Mouse (Mus musculus) hindbrain, embryonic 10.5 days (tissue): Measurements from ENCODE around the gene Olfr646. TPM values are rescaled to one million over a fixed set of nuclear protein-coding genes. Genes with fewer than 3 reads are reported as not detected.

Source experiments
- DNase-seq: peaks from one replicate; pipeline ENCODE4 v3.0.0-alpha.2; 2017; ENCODE audit warnings: low spot score
- H3K27ac ChIP-seq: fragments of 300-500 bp; sonication (generic); 2 replicates; pipeline ENCODE4 v1.5.1; 2016; ENCODE audit warnings: mild to moderate bottlenecking, moderate library complexity
- H3K27me3 ChIP-seq: fragments of 300-500 bp; sonication (generic); 2 replicates; pipeline ENCODE4 v1.6.1; 2016; ENCODE audit warnings: mild to moderate bottlenecking; ENCODE audit not compliant: poor library complexity, insufficient read depth, severe bottlenecking
- H3K36me3 ChIP-seq: fragments of 300-500 bp; sonication (generic); 2 replicates; pipeline ENCODE4 v1.6.1; 2016; ENCODE audit warnings: mild to moderate bottlenecking, moderate library complexity
- H3K4me1 ChIP-seq: fragments of 300-500 bp; sonication (generic); replicated peaks from 2 replicates; pipeline ENCODE4 v1.6.1; 2016; ENCODE audit warnings: mild to moderate bottlenecking
- H3K4me3 ChIP-seq: fragments of 300-500 bp; sonication (generic); 2 replicates; pipeline ENCODE4 v1.5.1; 2016; ENCODE audit warnings: mild to moderate bottlenecking, moderate library complexity
- H3K9me3 ChIP-seq: fragments of 300-500 bp; sonication (generic); 2 replicates; pipeline ENCODE4 v1.6.1; 2016; ENCODE audit warnings: mild to moderate bottlenecking, moderate library complexity
- WGBS: fragments of 180-500 bp; shearing (Covaris S2); methylation state at CpG from one replicate; pipeline ENCODE4 v1.1.7; 2016; 5-methylcytosine and 5-hydroxymethylcytosine counted together
- polyA plus RNA-seq: library from polyadenylated mRNA; unstranded; fragments of >200 nt; fragmentation: Nextera tagmentation; extraction: Ambion mirVana; gene quantifications from 2 replicates; pipeline ENCODE4 v1.2.1, GENCODE M21; 2016

The Olfr646 gene
- not detected in 2 replicates for polyA plus RNA-seq

DNA sequence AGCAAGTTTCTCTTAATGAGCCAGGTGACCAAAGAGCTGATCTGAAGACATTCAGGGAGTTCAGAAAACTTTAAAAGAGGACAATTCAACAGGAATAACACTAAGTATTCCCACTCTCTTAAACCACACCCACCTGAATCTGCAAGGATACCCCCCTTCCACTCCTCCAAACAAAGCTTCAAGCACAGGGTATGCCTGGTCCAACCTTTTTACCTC is at the start of gene Olfr646:
Gene Olfr646, plus strand, starts transcription at position 117 of the 216 bp plus-strand sequence.
- Histone ChIP-seq H3K27ac (no peak within 1 kb of the TSS), H3K9me3 (no peaks in the 10 kb centered on the region)
- DNase-seq = no peak

DNA sequence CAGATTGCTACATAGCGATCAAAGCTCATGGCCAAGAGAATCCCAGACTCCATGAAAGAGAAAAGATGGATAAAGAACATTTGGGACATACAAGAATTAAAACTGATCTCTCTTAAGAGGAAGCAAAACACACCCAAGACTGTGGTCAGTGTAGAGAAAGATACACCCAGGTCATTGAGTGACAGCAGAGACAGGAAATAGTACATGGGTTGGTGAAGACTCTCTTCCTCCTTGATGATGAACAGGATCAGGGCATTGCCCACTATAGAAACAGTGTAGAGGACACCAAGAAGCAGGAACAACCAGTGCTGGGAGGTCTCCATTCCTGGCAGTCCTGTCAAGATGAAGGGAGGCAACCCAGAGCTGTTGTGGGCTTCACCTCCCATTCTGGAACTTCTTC is 45.5 kb upstream of the Olfr646 start:
- 89% methylated on average over 1 of the region's 1 CpGs for WGBS
- no peaks in the 10 kb centered on the region for H3K4me1 ChIP-seq

More for the DNA sequence above, at the start of gene Olfr646:
- Histone ChIP-seq H3K27me3 (no peaks in the 10 kb centered on the region), H3K4me1 (no peaks in the 10 kb centered on the region), H3K36me3 (no peaks in the 10 kb centered on the region), H3K4me3 (no peak within 1 kb of the TSS)

DNA sequence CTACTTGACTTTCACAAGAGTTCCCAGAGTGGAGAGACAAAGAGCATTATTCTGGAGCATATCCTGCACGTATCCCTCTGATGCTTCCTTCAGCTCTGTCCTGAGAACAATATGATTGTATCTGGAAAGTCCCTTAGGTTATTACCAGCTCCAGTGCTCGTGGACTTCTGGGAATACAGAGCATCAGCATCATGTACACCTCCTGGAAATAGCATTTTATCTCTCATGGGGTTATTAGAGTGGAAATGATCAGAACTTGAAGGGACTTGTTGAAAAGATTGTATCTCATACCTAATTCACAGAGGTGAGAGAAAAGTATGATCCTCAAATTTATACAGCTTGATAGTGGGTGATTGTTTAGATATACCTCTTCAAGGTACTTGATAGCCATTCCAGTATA is 43.3 kb upstream of the Olfr646 start, which contains the start of gene 4930516K23Rik:
Gene 4930516K23Rik, minus strand, starts transcription at position 101 of the 400 bp plus-strand sequence.
- no peaks in the 10 kb centered on the region for H3K9me3 ChIP-seq
- 58% methylated on average over 2 of the region's 2 CpGs for WGBS
- DNase-seq = no peak
- no peaks in the 10 kb centered on the region for H3K36me3 ChIP-seq
- no peak within 1 kb of the TSS for H3K27ac ChIP-seq
- no peaks in the 10 kb centered on the region for H3K27me3 ChIP-seq
- H3K4me1 ChIP-seq = no peaks in the 10 kb centered on the region
- H3K4me3 ChIP-seq = no peak within 1 kb of the TSS

More for the DNA sequence above, 45.5 kb upstream of the Olfr646 start:
- Histone ChIP-seq H3K36me3 (no peaks in the 10 kb centered on the region), H3K4me3 (no peak overlapping the region), H3K27ac (no peak overlapping the region), H3K27me3 (no peaks in the 10 kb centered on the region), H3K9me3 (no peaks in the 10 kb centered on the region)
- no peak for DNase-seq

DNA sequence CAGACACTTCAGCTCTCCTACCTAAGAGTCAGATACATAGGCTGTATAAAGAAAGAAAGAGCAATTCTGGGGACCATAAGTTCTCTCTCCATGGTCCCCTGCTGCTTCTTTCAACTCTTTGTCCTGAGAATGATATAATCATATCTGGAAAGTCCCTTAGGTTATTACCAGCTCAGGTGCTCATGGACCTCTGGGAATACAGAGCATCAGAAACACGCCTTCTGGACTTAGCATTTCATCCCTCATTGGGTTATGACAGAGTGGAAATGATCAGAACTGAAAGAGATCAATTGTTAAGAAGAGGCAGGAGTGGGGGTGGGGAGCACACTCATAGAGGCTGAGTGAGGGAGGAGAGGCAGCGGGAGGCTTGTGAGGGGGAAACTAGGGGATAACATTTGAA is 32.9 kb upstream of the Olfr646 start, which contains the start of gene Olfr644:
Gene Olfr644, minus strand, starts transcription at position 101 of the 400 bp plus-strand sequence.
- DNase-seq = no peak
- no peaks in the 10 kb centered on the region for H3K4me1 ChIP-seq
- no peaks in the 10 kb centered on the region for H3K9me3 ChIP-seq
- H3K27ac ChIP-seq = no peak within 1 kb of the TSS
- no peak within 1 kb of the TSS for H3K4me3 ChIP-seq
- no peaks in the 10 kb centered on the region for H3K36me3 ChIP-seq
- 74% methylated on average over 2 of the region's 2 CpGs for WGBS
- no peaks in the 10 kb centered on the region for H3K27me3 ChIP-seq

DNA sequence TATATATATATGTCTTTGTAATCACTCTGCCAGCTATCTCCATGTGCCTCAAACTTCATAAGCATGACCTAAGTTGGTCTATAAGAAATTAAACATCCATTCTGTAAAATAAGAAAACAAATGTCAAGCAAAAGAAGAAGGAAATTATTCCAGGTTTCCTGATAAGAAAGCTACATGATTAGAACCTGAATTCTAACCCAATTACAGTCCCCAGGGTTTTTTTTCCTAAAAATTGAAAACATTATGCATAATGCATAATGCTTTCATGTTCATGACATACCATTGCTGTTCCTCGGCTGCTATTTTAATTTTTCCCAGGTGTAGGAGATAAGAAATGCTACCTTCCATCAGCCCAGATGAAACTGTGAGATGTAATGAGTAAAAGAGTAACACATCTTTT is 19.3 kb upstream of the Olfr646 start, which contains the start of gene Olfr645:
Gene Olfr645, minus strand, starts transcription at position 101 of the 400 bp plus-strand sequence.
- no peak for DNase-seq
- 79% methylated on average over 1 of the region's 1 CpGs for WGBS
- Histone ChIP-seq H3K27ac (no peak within 1 kb of the TSS), H3K36me3 (no peaks in the 10 kb centered on the region), H3K9me3 (no peaks in the 10 kb centered on the region), H3K4me1 (no peaks in the 10 kb centered on the region), H3K4me3 (no peak within 1 kb of the TSS), H3K27me3 (no peaks in the 10 kb centered on the region)

DNA sequence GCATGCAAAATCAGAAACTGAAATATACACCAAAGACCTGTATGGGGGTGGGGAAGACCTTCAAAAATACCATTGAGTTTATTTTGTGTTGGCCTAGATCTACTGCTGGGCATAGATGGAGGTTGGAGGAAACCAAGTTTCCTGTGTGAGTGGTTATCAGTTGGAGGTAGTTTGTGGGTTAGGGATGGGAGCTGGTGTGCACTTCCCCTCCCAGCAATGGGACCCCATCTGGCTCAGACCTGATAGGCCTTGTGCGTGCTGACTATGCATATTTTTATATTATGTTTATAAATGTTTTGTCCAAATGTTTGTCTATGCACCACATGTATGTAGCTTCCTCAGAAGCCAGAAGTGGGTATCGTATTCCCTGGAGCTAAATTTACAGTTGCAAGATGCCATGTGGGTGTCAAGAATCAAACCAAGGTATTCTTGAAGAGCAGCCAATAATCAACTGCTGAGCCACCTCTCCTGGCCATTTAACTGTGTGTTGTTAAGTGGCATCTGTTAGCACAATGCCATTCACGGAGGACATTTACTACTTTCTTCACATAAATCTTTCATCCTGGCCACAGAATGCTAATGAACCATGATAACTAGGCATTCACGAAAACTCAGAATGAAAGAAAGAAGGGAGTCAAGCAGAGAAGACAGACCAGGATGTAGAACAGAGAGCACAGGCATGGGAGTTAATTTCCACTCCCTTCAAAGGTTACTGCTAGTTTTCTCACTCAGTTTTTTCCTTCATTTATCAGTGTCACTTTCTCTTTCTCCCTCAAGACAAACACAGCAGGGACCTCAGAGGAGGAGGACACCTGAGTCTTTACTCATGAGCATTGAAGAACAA is 538 bp upstream of the Olfr646 start:
- Histone ChIP-seq H3K27ac (no peak overlapping the region), H3K36me3 (no peaks in the 10 kb centered on the region), H3K27me3 (no peaks in the 10 kb centered on the region), H3K9me3 (no peaks in the 10 kb centered on the region), H3K4me1 (no peaks in the 10 kb centered on the region), H3K4me3 (no peak overlapping the region)
- WGBS = 67% methylated on average over 4 of the region's 4 CpGs
- no peak for DNase-seq

DNA sequence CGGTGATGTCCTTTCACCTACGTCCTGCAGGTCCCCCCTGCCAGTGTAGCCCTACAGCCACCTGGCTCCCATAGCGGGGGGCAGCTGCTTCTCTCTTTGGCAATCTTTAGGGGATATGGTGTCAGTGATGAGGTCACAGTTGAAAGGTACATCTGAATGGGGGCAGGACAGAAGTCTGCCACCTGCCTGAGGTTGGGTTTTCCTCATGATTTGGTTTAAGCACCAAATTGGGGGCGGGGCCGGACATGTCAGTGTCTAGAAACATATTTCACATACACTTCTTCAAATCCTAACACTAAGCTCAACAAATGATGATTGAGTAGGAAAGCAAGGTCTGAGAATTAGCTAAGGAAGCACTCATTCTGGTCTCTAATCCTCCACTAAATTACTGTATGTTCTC is 25.1 kb downstream of the Olfr646 start, which contains the start of gene Ubqln5:
Gene Ubqln5, minus strand, starts transcription at position 101 of the 400 bp plus-strand sequence.
- 91% methylated on average over 5 of the region's 5 CpGs for WGBS
- H3K4me1 ChIP-seq = no peaks in the 10 kb centered on the region
- no peak for DNase-seq
- H3K9me3 ChIP-seq = 0 out of 2 replicates have a peak, but pooled peaks cover 8% of the 10 kb centered on the region
- no peak within 1 kb of the TSS for H3K27ac ChIP-seq
- no peaks in the 10 kb centered on the region for H3K27me3 ChIP-seq
- H3K4me3 ChIP-seq = no peak within 1 kb of the TSS
- H3K36me3 ChIP-seq = no peaks in the 10 kb centered on the region

DNA sequence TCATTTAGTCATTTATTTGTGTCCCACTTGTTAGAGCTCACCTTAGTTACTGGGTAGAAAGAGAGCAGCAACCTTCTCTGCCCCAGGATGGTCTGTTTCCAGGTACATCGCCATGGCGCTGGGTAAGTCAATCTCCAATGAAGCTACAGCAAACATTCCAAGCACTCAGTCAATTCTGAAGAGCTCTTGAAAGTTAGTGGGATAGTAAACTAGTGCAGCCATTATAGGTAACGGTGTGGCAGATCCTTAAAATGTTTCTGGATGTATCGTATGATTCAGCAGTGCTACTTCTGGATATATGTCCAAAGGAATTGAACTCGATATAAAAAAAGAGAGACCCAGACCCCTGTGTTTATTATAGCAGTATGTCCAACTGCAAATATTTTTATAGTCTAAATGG is 32.6 kb downstream of the Olfr646 start, which contains the start of gene Olfr643:
Gene Olfr643, minus strand, starts transcription at position 101 of the 400 bp plus-strand sequence.
- no peak for DNase-seq
- no peaks in the 10 kb centered on the region for H3K9me3 ChIP-seq
- no peak within 1 kb of the TSS for H3K4me3 ChIP-seq
- H3K4me1 ChIP-seq = no peaks in the 10 kb centered on the region
- H3K36me3 ChIP-seq = no peaks in the 10 kb centered on the region
- H3K27ac ChIP-seq = no peak within 1 kb of the TSS
- WGBS = 88% methylated on average over 5 of the region's 5 CpGs
- no peaks in the 10 kb centered on the region for H3K27me3 ChIP-seq

DNA sequence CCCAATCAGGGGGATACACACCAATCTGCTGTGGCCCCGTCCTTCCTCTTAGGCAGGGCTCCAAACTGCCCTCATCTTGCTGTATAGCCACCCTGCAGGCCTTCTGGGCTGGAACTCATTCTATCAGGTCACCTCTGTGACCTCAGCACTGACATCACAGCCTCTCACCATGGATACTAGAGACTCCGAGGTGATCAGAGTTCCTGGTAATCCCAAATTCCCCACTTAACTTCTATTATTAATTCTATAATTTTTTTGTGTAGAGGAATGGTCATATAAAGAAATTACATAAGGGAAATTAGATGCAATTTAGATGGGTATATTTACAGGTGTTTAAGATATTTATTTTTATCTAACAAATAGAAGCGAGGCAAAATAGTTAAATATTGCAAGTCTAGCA is 38.5 kb downstream of the Olfr646 start, which contains the start of gene Ubqln3:
Gene Ubqln3, minus strand, starts transcription at position 101 of the 400 bp plus-strand sequence.
- no peak within 1 kb of the TSS for H3K27ac ChIP-seq
- H3K9me3 ChIP-seq = no peaks in the 10 kb centered on the region
- no peaks in the 10 kb centered on the region for H3K36me3 ChIP-seq
- DNase-seq = no peak
- WGBS = 82% methylated on average over 3 of the region's 3 CpGs
- H3K4me1 ChIP-seq = no peaks in the 10 kb centered on the region
- no peaks in the 10 kb centered on the region for H3K27me3 ChIP-seq
- no peak within 1 kb of the TSS for H3K4me3 ChIP-seq

DNA sequence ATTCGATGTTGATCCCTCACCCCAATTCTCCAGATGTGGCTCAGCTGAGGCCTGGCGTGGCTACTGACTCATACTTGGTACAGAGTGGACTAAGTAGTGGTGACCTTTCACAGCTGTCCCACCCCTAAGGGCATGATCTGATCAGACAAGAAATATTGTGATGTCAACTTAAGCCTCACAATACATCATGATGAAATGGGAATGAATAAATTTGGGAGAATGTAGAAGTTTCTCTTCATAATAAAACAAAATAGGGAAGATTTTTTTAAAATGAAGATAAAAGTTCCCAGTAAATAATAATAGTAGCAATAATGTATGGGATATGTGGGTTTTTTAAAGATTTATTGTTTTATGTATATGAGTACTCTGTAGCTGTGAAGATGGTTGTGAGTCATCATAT is 45.8 kb downstream of the Olfr646 start, which contains the start of gene Ubqlnl:
Gene Ubqlnl, minus strand, starts transcription at position 101 of the 400 bp plus-strand sequence.
- H3K4me1 ChIP-seq = no peaks in the 10 kb centered on the region
- no peak within 1 kb of the TSS for H3K27ac ChIP-seq
- no peaks in the 10 kb centered on the region for H3K36me3 ChIP-seq
- H3K9me3 ChIP-seq = no peaks in the 10 kb centered on the region
- H3K4me3 ChIP-seq = no peak within 1 kb of the TSS
- 80% methylated on average over 2 of the region's 2 CpGs for WGBS
- DNase-seq = no peak
- H3K27me3 ChIP-seq = no peaks in the 10 kb centered on the region

Other genes with a start within 250 kb of the Olfr646 start
- not detected in 2 replicates for gene Olfr66, start 218.6 kb upstream of the Olfr646 start, polyA plus RNA-seq
- gene Olfr64, start 210.4 kb upstream of the Olfr646 start, polyA plus RNA-seq = not detected in 2 replicates
- not detected in 2 replicates for gene Olfr65, start 201.4 kb upstream of the Olfr646 start, polyA plus RNA-seq
- not detected in 2 replicates for gene Olfr631, start 176.0 kb upstream of the Olfr646 start, polyA plus RNA-seq
- gene Olfr632, start 170.5 kb upstream of the Olfr646 start, polyA plus RNA-seq = not detected in 2 replicates
- gene Olfr633, start 160.4 kb upstream of the Olfr646 start, polyA plus RNA-seq = not detected in 2 replicates
- gene Olfr635, start 133.7 kb upstream of the Olfr646 start, polyA plus RNA-seq = 0.03 TPM in 1 of 2 replicates, not detected in the other
- not detected in 2 replicates for gene Olfr638, start 106.1 kb upstream of the Olfr646 start, polyA plus RNA-seq
- 0.02 TPM in 1 of 2 replicates, not detected in the other for gene Olfr639, start 87.6 kb upstream of the Olfr646 start, polyA plus RNA-seq
- not detected in 2 replicates for gene Olfr640, start 79.3 kb upstream of the Olfr646 start, polyA plus RNA-seq
- gene Olfr641, start 69.4 kb upstream of the Olfr646 start, polyA plus RNA-seq = not detected in 2 replicates
- not detected in 2 replicates for gene Olfr642, start 52.2 kb upstream of the Olfr646 start, polyA plus RNA-seq
- gene 4930516K23Rik, start 43.4 kb upstream of the Olfr646 start, polyA plus RNA-seq = not detected in 2 replicates
- gene Olfr644, start 33.0 kb upstream of the Olfr646 start, polyA plus RNA-seq = not detected in 2 replicates
- gene Olfr645, start 19.4 kb upstream of the Olfr646 start, polyA plus RNA-seq = not detected in 2 replicates
- not detected in 2 replicates for gene Ubqln5, start 25.0 kb downstream of the Olfr646 start, polyA plus RNA-seq
- not detected in 2 replicates for gene Olfr643, start 32.5 kb downstream of the Olfr646 start, polyA plus RNA-seq
- not detected in 2 replicates for gene Ubqln3, start 38.4 kb downstream of the Olfr646 start, polyA plus RNA-seq
- gene Ubqlnl, start 45.7 kb downstream of the Olfr646 start, polyA plus RNA-seq = not detected in 2 replicates
- gene Olfm5, start 60.0 kb downstream of the Olfr646 start, polyA plus RNA-seq = not detected in 2 replicates
- 0.31 and 0.32 TPM in 2 replicates for gene Olfr648, start 78.5 kb downstream of the Olfr646 start, polyA plus RNA-seq
- gene Olfr649, start 91.1 kb downstream of the Olfr646 start, polyA plus RNA-seq = not detected in 2 replicates
- gene Trim6, start 113.9 kb downstream of the Olfr646 start, polyA plus RNA-seq = 3.5 and 5.7 TPM in 2 replicates
- gene Trim34a, start 139.6 kb downstream of the Olfr646 start, polyA plus RNA-seq = 0.85 TPM in 2 replicates
- 0.13 TPM in 1 of 2 replicates, not detected in the other for gene Trim5, start 183.2 kb downstream of the Olfr646 start, polyA plus RNA-seq
- 1.6 and 2.4 TPM in 2 replicates for gene Trim12a, start 210.6 kb downstream of the Olfr646 start, polyA plus RNA-seq
- not detected in 2 replicates for gene Trim34b, start 224.6 kb downstream of the Olfr646 start, polyA plus RNA-seq
- gene Trim12c, start 248.5 kb downstream of the Olfr646 start, polyA plus RNA-seq = 0.51 and 0.67 TPM in 2 replicates